Mouse (Mus musculus) erythroblast, embryonic 14.5 days (primary cell): ENCODE measurements around the gene C330021F23Rik.

Experiments used
- GATA1 ChIP-seq: IDR thresholded peaks from 2 replicates; pipeline ENCODE4 v1.6.1; 2012; ENCODE audit warnings: low read length, inconsistent platforms, mixed read lengths
- TAL1 ChIP-seq: IDR thresholded peaks from 3 replicates; pipeline ENCODE4 v1.6.1; 2012; ENCODE audit warnings: low read length, inconsistent platforms, mixed read lengths

DNA sequence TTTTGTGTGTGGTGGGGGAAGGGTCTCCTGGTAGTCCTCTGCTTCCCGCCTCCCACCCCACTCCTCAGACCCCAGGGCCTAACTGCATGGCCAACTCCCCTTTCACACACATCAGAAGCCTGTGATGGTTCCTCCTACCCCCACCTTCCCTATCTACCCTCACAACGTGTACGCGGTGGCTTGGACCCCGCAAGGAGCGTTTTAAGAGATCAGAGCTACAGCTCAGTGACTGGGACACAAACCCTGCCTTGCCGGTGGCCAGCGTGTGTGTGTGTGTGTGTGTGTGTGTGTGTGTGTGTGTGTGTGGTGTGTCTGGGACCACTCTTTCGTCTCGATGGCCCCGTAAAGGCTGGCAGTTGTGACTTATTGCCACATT, 20.5 kb downstream of the C330021F23Rik start:
- TF ChIP-seq TAL1 (no peak), GATA1 (no peak)
